Mouse (Mus musculus): ENCODE measurements around the gene Ptpn13.

The Ptpn13 gene

DNA sequence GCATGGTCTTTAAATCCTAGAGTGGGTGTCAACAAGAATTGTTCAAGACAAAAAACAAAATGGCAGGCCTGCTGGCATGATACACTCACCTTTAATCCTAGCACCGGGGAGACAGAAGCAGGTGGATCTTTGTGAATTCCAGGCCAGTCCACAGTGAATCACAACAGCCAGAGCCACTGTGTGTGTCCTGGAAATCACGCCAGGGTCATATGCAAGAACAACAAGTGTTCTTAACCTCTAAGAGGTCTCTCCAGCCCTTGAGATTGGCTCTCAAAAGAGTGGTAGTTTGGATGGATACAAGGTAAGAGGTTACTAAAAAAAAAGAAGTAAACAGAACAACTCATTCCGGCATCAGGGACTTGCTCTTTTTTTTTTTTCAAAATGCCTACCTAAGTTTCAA, 222.3 kb downstream of the Ptpn13 start:
- no peak for DNase-seq (ENCODE audit: low spot score in 2 of 2)
